Mouse (Mus musculus): ENCODE measurements around the gene Spats2. TPM values are rescaled to one million over a fixed set of nuclear protein-coding genes. Genes with fewer than 3 reads are reported as not detected.
"Not testable (repeated sequence)": the region's sequence is repeated elsewhere in the genome, so short reads cannot be mapped to it uniquely, and the experiment has no call there.

The Spats2 gene
- polyA plus RNA-seq, 1 experiment from 2014 or later: 28.0 TPM

GRCm38 (mm10) chr15:99241249-99241648, 115.5 kb downstream of the Spats2 start:
- Histone ChIP-seq H3K4me3 (ENCODE audit: low read depth, low read length) (no peak overlapping the region), H3K36me3 (ENCODE audit: control insufficient read depth, insufficient read depth, low read length) (peaks cover 30% of the 10 kb centered on the region), H3K9ac (ENCODE audit: low read depth, low read length) (no peak overlapping the region), H3K9me3 (replicated peaks; ENCODE audit: control insufficient read depth, low read length, poor library complexity, severe bottlenecking) (no peaks in the 10 kb centered on the region), H3K27ac (ENCODE audit: low read length) (no peak overlapping the region), H3K27me3 (ENCODE audit: control insufficient read depth, insufficient read depth, low read depth, low read length) (no peaks in the 10 kb centered on the region), H3K4me2 (ENCODE audit: low read length) (no peak overlapping the region), H3K4me1 (ENCODE audit: control insufficient read depth, insufficient read depth, low read length) (no peaks in the 10 kb centered on the region)
- WGBS: 51% methylated on average over 4 of the region's 4 CpGs
- ATAC-seq: no peak

- Histone ChIP-seq H3K9ac (ENCODE audit: low read depth, low read length) (no peak overlapping the region), H3K36me3 (ENCODE audit: control insufficient read depth, insufficient read depth, low read length) (peaks cover 31% of the 10 kb centered on the region), H3K4me2 (ENCODE audit: low read length) (no peak overlapping the region), H3K27ac (ENCODE audit: low read length) (no peak overlapping the region), H3K4me1 (ENCODE audit: control insufficient read depth, insufficient read depth, low read length) (no peaks in the 10 kb centered on the region), H3K4me3 (ENCODE audit: low read depth, low read length) (no peak overlapping the region), H3K27me3 (ENCODE audit: control insufficient read depth, insufficient read depth, low read depth, low read length) (no peaks in the 10 kb centered on the region), H3K9me3 (replicated peaks; ENCODE audit: control insufficient read depth, low read length, poor library complexity, severe bottlenecking) (no peaks in the 10 kb centered on the region)
- WGBS: 92% methylated on average over 10 of the region's 10 CpGs
- ATAC-seq: no peak
Measured at GRCm38 (mm10) chr15:99242045-99242444, 116.3 kb downstream of the Spats2 start.

DNA sequence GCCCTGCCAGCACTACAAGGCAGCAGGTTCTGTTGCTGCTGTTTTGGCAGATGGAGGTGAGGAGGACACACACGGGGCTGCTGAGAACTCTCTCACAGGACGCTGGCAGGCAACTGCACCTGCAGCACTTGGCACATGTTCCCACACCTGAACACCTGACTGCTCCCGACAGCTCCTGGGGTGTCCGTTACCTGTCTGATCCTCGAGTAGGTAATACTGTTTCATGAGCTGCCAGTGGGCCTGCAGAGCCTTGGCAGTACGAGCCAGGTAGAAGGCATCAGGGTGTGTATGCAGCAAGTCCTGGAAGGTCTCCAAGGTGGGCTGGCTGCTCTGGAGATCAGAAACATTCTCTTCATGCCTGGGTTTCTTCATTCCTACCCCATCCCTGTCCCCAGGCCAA, 121.0 kb downstream of the Spats2 start:
- H3K9me3 ChIP-seq (replicated peaks; ENCODE audit: control insufficient read depth, low read length, poor library complexity, severe bottlenecking); H3K4me2 ChIP-seq (ENCODE audit: low read length); H3K9ac ChIP-seq (ENCODE audit: low read depth, low read length); ATAC-seq; H3K27ac ChIP-seq (ENCODE audit: low read length); H3K4me3 ChIP-seq (ENCODE audit: low read depth, low read length); H3K27me3 ChIP-seq (ENCODE audit: control insufficient read depth, insufficient read depth, low read depth, low read length); H3K4me1 ChIP-seq (ENCODE audit: control insufficient read depth, insufficient read depth, low read length): not testable (repeated sequence)
- 90% methylated on average over 6 of the region's 6 CpGs for WGBS
- H3K36me3 ChIP-seq (ENCODE audit: control insufficient read depth, insufficient read depth, low read length): peaks cover 32% of the 10 kb centered on the region

DNA sequence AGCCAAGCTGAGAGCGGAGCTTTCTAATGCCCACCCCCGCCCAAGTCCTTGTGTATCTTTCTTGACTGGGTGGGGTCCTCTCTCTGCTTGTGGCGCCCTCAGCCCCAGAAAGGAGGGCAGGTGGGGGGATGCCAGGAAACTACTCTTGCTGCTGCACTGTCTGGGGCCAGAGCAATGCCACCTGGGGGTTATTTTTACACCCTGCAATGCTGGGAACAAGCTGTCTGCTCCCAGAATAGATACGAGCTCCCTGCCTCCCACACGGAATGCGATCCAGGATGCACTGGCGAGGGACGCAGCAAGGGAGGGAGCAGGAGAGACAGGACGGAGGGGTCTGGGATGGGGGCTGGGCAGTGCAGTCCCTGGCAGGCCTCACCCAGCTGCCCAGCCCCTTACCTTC, 123.3 kb downstream of the Spats2 start:
- no peak overlapping the region for H3K9ac ChIP-seq (ENCODE audit: low read depth, low read length)
- H3K36me3 ChIP-seq (ENCODE audit: control insufficient read depth, insufficient read depth, low read length): peaks cover 23% of the 10 kb centered on the region
- H3K9me3 ChIP-seq (replicated peaks; ENCODE audit: control insufficient read depth, low read length, poor library complexity, severe bottlenecking): no peaks in the 10 kb centered on the region
- WGBS: 78% methylated on average over 9 of the region's 9 CpGs
- H3K4me1 ChIP-seq (ENCODE audit: control insufficient read depth, insufficient read depth, low read length): peaks cover 12% of the 10 kb centered on the region
- no peaks in the 10 kb centered on the region for H3K27me3 ChIP-seq (ENCODE audit: control insufficient read depth, insufficient read depth, low read depth, low read length)
- no peak overlapping the region for H3K4me3 ChIP-seq (ENCODE audit: low read depth, low read length)
- ATAC-seq: no peak
- no peak overlapping the region for H3K4me2 ChIP-seq (ENCODE audit: low read length)
- no peak overlapping the region for H3K27ac ChIP-seq (ENCODE audit: low read length)

DNA sequence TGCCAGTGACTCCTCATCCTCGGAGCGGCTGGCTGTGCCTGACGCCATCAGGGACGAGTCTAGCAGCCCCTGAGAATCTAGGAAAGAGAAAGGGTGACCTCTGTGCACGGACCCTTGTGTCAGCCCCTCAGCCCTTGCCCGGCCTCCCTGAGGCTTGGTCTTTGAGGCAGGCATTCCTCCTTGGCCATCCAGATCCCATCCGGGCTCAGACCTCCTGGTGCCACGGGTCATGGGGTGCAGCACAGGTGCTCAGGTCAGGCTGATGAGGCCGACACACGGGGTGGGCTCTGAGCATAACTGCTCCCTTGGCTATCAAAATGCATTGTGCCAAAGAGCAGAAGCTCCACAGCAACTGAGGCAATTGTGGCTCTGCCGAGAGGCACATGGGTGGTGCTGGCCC, 124.2 kb downstream of the Spats2 start:
- ATAC-seq: no peak
- Histone ChIP-seq H3K4me3 (ENCODE audit: low read depth, low read length) (no peak overlapping the region), H3K4me2 (ENCODE audit: low read length) (no peak overlapping the region), H3K27ac (ENCODE audit: low read length) (no peak overlapping the region), H3K9me3 (replicated peaks; ENCODE audit: control insufficient read depth, low read length, poor library complexity, severe bottlenecking) (no peaks in the 10 kb centered on the region), H3K9ac (ENCODE audit: low read depth, low read length) (no peak overlapping the region), H3K36me3 (ENCODE audit: control insufficient read depth, insufficient read depth, low read length) (peaks cover 17% of the 10 kb centered on the region), H3K27me3 (ENCODE audit: control insufficient read depth, insufficient read depth, low read depth, low read length) (no peaks in the 10 kb centered on the region), H3K4me1 (ENCODE audit: control insufficient read depth, insufficient read depth, low read length) (peaks cover 12% of the 10 kb centered on the region)
- 94% methylated on average over 11 of the region's 11 CpGs for WGBS

GRCm38 (mm10) chr15:99251111-99251510, 125.4 kb downstream of the Spats2 start:
- H3K27ac ChIP-seq (ENCODE audit: low read length); H3K27me3 ChIP-seq (ENCODE audit: control insufficient read depth, insufficient read depth, low read depth, low read length); H3K9me3 ChIP-seq (replicated peaks; ENCODE audit: control insufficient read depth, low read length, poor library complexity, severe bottlenecking): not testable (repeated sequence)
- Histone ChIP-seq H3K36me3 (ENCODE audit: control insufficient read depth, insufficient read depth, low read length) (peaks cover 11% of the 10 kb centered on the region), H3K9ac (ENCODE audit: low read depth, low read length) (peak overlapping the region; percentile 54), H3K4me3 (ENCODE audit: low read depth, low read length) (peak overlapping the region; percentile 63), H3K4me1 (ENCODE audit: control insufficient read depth, insufficient read depth, low read length) (peaks cover 12% of the 10 kb centered on the region), H3K4me2 (ENCODE audit: low read length) (peak overlapping the region; percentile 57)
- under 1% methylated on average over 14 of the region's 15 CpGs for WGBS
- ATAC-seq: peak; percentile 36

GRCm38 (mm10) chr15:99251626-99252380, 126.1 kb downstream of the Spats2 start, which contains the start of gene Mcrs1:
Gene Mcrs1, minus strand, starts transcription at chr15:99251961.
- Histone ChIP-seq H3K9ac (ENCODE audit: low read depth, low read length) (peak within 1 kb of the TSS; percentile 79), H3K4me1 (ENCODE audit: control insufficient read depth, insufficient read depth, low read length) (peaks cover 12% of the 10 kb centered on the region), H3K36me3 (ENCODE audit: control insufficient read depth, insufficient read depth, low read length) (peaks cover 9% of the 10 kb centered on the region), H3K27ac (ENCODE audit: low read length) (peak within 1 kb of the TSS; percentile 97), H3K27me3 (ENCODE audit: control insufficient read depth, insufficient read depth, low read depth, low read length) (no peaks in the 10 kb centered on the region), H3K4me3 (ENCODE audit: low read depth, low read length) (peak within 1 kb of the TSS; percentile 63), H3K9me3 (replicated peaks; ENCODE audit: control insufficient read depth, low read length, poor library complexity, severe bottlenecking) (no peaks in the 10 kb centered on the region), H3K4me2 (ENCODE audit: low read length) (peak within 1 kb of the TSS; percentile 91)
- ATAC-seq: peak; percentile 94
- WGBS: under 1% methylated on average over 52 of the region's 52 CpGs

GRCm38 (mm10) chr15:99252381-99253174, 126.9 kb downstream of the Spats2 start:
- Histone ChIP-seq H3K4me3 (ENCODE audit: low read depth, low read length) (peak overlapping the region; percentile 63), H3K36me3 (ENCODE audit: control insufficient read depth, insufficient read depth, low read length) (peaks cover 9% of the 10 kb centered on the region), H3K9me3 (replicated peaks; ENCODE audit: control insufficient read depth, low read length, poor library complexity, severe bottlenecking) (no peaks in the 10 kb centered on the region), H3K27me3 (ENCODE audit: control insufficient read depth, insufficient read depth, low read depth, low read length) (no peaks in the 10 kb centered on the region), H3K4me2 (ENCODE audit: low read length) (peak overlapping the region; percentile 91), H3K4me1 (ENCODE audit: control insufficient read depth, insufficient read depth, low read length) (peaks cover 12% of the 10 kb centered on the region), H3K9ac (ENCODE audit: low read depth, low read length) (peak overlapping the region; percentile 79), H3K27ac (ENCODE audit: low read length) (peak overlapping the region; percentile 97)
- peak; percentile 53 for ATAC-seq
- 4% methylated on average over 22 of the region's 22 CpGs for WGBS

- peak overlapping the region; percentile 91 for H3K4me2 ChIP-seq (ENCODE audit: low read length)
- not testable (repeated sequence) for H3K9ac ChIP-seq (ENCODE audit: low read depth, low read length); H3K4me3 ChIP-seq (ENCODE audit: low read depth, low read length); H3K27ac ChIP-seq (ENCODE audit: low read length); H3K9me3 ChIP-seq (replicated peaks; ENCODE audit: control insufficient read depth, low read length, poor library complexity, severe bottlenecking); ATAC-seq; H3K27me3 ChIP-seq (ENCODE audit: control insufficient read depth, insufficient read depth, low read depth, low read length); H3K36me3 ChIP-seq (ENCODE audit: control insufficient read depth, insufficient read depth, low read length)
- H3K4me1 ChIP-seq (ENCODE audit: control insufficient read depth, insufficient read depth, low read length): peaks cover 12% of the 10 kb centered on the region
- 43% methylated on average over 2 of the region's 2 CpGs for WGBS
Measured at GRCm38 (mm10) chr15:99253175-99253479, 127.4 kb downstream of the Spats2 start.
